Mouse (Mus musculus): ENCODE results near the gene Scn4a.

DNA sequence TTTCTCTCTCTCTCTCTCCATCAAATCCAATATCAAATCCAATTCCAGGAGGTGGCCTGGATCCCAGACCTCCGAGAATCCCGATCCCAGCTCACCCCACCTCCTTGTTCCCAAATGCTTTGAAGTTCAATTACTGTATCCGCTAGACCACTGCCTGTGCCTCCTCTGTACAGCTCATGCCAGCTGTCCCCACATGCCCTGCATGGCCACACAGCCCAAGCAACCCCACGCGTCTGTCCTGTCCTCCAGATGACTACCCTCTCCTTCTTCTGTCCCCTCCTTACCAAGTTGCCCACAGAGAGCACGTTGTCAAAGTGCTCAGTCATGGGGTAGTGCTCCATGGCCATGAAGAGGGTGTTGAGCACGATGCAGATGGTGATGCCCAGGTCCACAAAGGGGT is 14.2 kb downstream of the Scn4a start:
- TF ChIP-seq CTCF (IDR thresholded peaks at IDR 0.05; ENCODE audit: extremely low read depth, insufficient read depth, low read length) (no peak), POLR2A (IDR thresholded peaks at IDR 0.05; ENCODE audit: extremely low read depth, insufficient read depth, low read length) (no peak)

Measured in cortical plate, adult 2 months (tissue).